Mouse (Mus musculus): ENCODE results near the gene Msrb2. TPM values are rescaled to one million over a fixed set of nuclear protein-coding genes. Genes with fewer than 3 reads are reported as not detected.

Msrb2 gene
- 26.6 and 62.1 TPM in 2 replicates for total RNA-seq (2014; rRNA removed; ENCODE audit: low replicate concordance)
- polyA plus RNA-seq (2015; fragmentation: Nextera tagmentation; extraction: Ambion mirVana): 62.1 and 62.3 TPM in 2 replicates

GRCm38 (mm10) chr2:19371390-19372158, at the start of gene Msrb2:
Gene Msrb2, plus strand, starts transcription at chr2:19371440.
- no peaks in the 10 kb centered on the region for H3K36me3 ChIP-seq (replicated peaks; ENCODE audit: control insufficient read depth, insufficient read depth, low read length)
- TF ChIP-seq EP300 (IDR thresholded peaks at IDR 0.05; ENCODE audit: low read depth) (no peak), CTCF (IDR thresholded peaks at IDR 0.05; ENCODE audit: low read depth) (peak; percentile 51)
- peak within 1 kb of the TSS; percentile 85 for H3K4me3 ChIP-seq (ENCODE audit: low read depth, low read length)
- H3K4me1 ChIP-seq (ENCODE audit: control insufficient read depth, insufficient read depth): no peaks in the 10 kb centered on the region
- ATAC-seq (ENCODE audit: insufficient read depth, low read depth) (peak; percentile 92), DNase-seq (ENCODE audit: low spot score) (peak; percentile 78)
- WGBS: under 1% methylated on average over 39 of the region's 39 CpGs
- peak within 1 kb of the TSS; percentile 94 for H3K27ac ChIP-seq (ENCODE audit: low read depth)
- no peaks in the 10 kb centered on the region for H3K9me3 ChIP-seq (replicated peaks; ENCODE audit: control insufficient read depth, low read length)
- H3K9ac ChIP-seq (replicated peaks; ENCODE audit: low read depth, low read length): peak within 1 kb of the TSS; percentile 79
- no peaks in the 10 kb centered on the region for H3K27me3 ChIP-seq (ENCODE audit: control insufficient read depth, insufficient read depth, low read length)
- H3K4me2 ChIP-seq (ENCODE audit: low read depth, low read length): peak within 1 kb of the TSS; percentile 60

GRCm38 (mm10) chr2:19322448-19322847, 48.8 kb upstream of the Msrb2 start:
- H3K9ac ChIP-seq (replicated peaks; ENCODE audit: low read depth, low read length): no peak overlapping the region
- H3K36me3 ChIP-seq (replicated peaks; ENCODE audit: control insufficient read depth, insufficient read depth, low read length): no peaks in the 10 kb centered on the region
- ATAC-seq (ENCODE audit: insufficient read depth, low read depth) (no peak), DNase-seq (ENCODE audit: low spot score) (no peak)
- no peaks in the 10 kb centered on the region for H3K9me3 ChIP-seq (replicated peaks; ENCODE audit: control insufficient read depth, low read length)
- H3K4me3 ChIP-seq (ENCODE audit: low read depth, low read length): no peak overlapping the region
- 81% methylated on average over 9 of the region's 9 CpGs for WGBS
- H3K27ac ChIP-seq (ENCODE audit: low read depth): no peak overlapping the region
- H3K4me2 ChIP-seq (ENCODE audit: low read depth, low read length): no peak overlapping the region
- H3K27me3 ChIP-seq (ENCODE audit: control insufficient read depth, insufficient read depth, low read length): no peaks in the 10 kb centered on the region
- no peak for TF ChIP-seq CTCF (IDR thresholded peaks at IDR 0.05; ENCODE audit: low read depth)
- TF ChIP-seq EP300 (IDR thresholded peaks at IDR 0.05; ENCODE audit: low read depth): no peak
- no peaks in the 10 kb centered on the region for H3K4me1 ChIP-seq (ENCODE audit: control insufficient read depth, insufficient read depth)

GRCm38 (mm10) chr2:19326376-19326775, 44.9 kb upstream of the Msrb2 start:
- Histone ChIP-seq H3K4me1 (ENCODE audit: control insufficient read depth, insufficient read depth) (no peaks in the 10 kb centered on the region), H3K27me3 (ENCODE audit: control insufficient read depth, insufficient read depth, low read length) (no peaks in the 10 kb centered on the region), H3K27ac (ENCODE audit: low read depth) (no peak overlapping the region), H3K4me2 (ENCODE audit: low read depth, low read length) (no peak overlapping the region), H3K36me3 (replicated peaks; ENCODE audit: control insufficient read depth, insufficient read depth, low read length) (no peaks in the 10 kb centered on the region), H3K9me3 (replicated peaks; ENCODE audit: control insufficient read depth, low read length) (no peaks in the 10 kb centered on the region), H3K9ac (replicated peaks; ENCODE audit: low read depth, low read length) (no peak overlapping the region), H3K4me3 (ENCODE audit: low read depth, low read length) (no peak overlapping the region)
- ATAC-seq (ENCODE audit: insufficient read depth, low read depth): no peak
- 77% methylated on average over 1 of the region's 1 CpGs for WGBS
- DNase-seq (ENCODE audit: low spot score): no peak
- no peak for TF ChIP-seq CTCF (IDR thresholded peaks at IDR 0.05; ENCODE audit: low read depth)
- TF ChIP-seq EP300 (IDR thresholded peaks at IDR 0.05; ENCODE audit: low read depth): no peak

GRCm38 (mm10) chr2:19327811-19328210, 43.4 kb upstream of the Msrb2 start:
- DNase-seq (ENCODE audit: low spot score) (no peak), ATAC-seq (ENCODE audit: insufficient read depth, low read depth) (no peak)
- no peak for TF ChIP-seq CTCF (IDR thresholded peaks at IDR 0.05; ENCODE audit: low read depth)
- TF ChIP-seq EP300 (IDR thresholded peaks at IDR 0.05; ENCODE audit: low read depth): no peak
- no peaks in the 10 kb centered on the region for H3K36me3 ChIP-seq (replicated peaks; ENCODE audit: control insufficient read depth, insufficient read depth, low read length)
- H3K27ac ChIP-seq (ENCODE audit: low read depth): no peak overlapping the region
- no peaks in the 10 kb centered on the region for H3K9me3 ChIP-seq (replicated peaks; ENCODE audit: control insufficient read depth, low read length)
- H3K4me3 ChIP-seq (ENCODE audit: low read depth, low read length): no peak overlapping the region
- H3K9ac ChIP-seq (replicated peaks; ENCODE audit: low read depth, low read length): no peak overlapping the region
- H3K27me3 ChIP-seq (ENCODE audit: control insufficient read depth, insufficient read depth, low read length): no peaks in the 10 kb centered on the region
- H3K4me2 ChIP-seq (ENCODE audit: low read depth, low read length): no peak overlapping the region
- WGBS: 79% methylated on average over 4 of the region's 4 CpGs
- no peaks in the 10 kb centered on the region for H3K4me1 ChIP-seq (ENCODE audit: control insufficient read depth, insufficient read depth)

GRCm38 (mm10) chr2:19343901-19344635, 27.2 kb upstream of the Msrb2 start:
- Histone ChIP-seq H3K9ac (replicated peaks; ENCODE audit: low read depth, low read length) (no peak overlapping the region), H3K9me3 (replicated peaks; ENCODE audit: control insufficient read depth, low read length) (no peaks in the 10 kb centered on the region), H3K4me1 (ENCODE audit: control insufficient read depth, insufficient read depth) (no peaks in the 10 kb centered on the region; the same call in 1 of the 2 replicates), H3K27me3 (ENCODE audit: control insufficient read depth, insufficient read depth, low read length) (no peaks in the 10 kb centered on the region), H3K4me2 (ENCODE audit: low read depth, low read length) (peak overlapping the region; percentile 48), H3K27ac (ENCODE audit: low read depth) (no peak overlapping the region), H3K36me3 (replicated peaks; ENCODE audit: control insufficient read depth, insufficient read depth, low read length) (no peaks in the 10 kb centered on the region), H3K4me3 (ENCODE audit: low read depth, low read length) (peak overlapping the region; percentile 22)
- peak; percentile 33; the same call in 1 of the 2 replicates for ATAC-seq (ENCODE audit: insufficient read depth, low read depth)
- DNase-seq (ENCODE audit: low spot score): no peak
- 33% methylated on average over 10 of the region's 10 CpGs for WGBS
- TF ChIP-seq CTCF (IDR thresholded peaks at IDR 0.05; ENCODE audit: low read depth) (no peak), EP300 (IDR thresholded peaks at IDR 0.05; ENCODE audit: low read depth) (no peak)
